Mouse (Mus musculus): ENCODE measurements around the gene Lrig1. TPM values are rescaled to one million over a fixed set of nuclear protein-coding genes. Genes with fewer than 3 reads are reported as not detected.

The Lrig1 gene
- polyA plus RNA-seq, 1 experiment from 2014 or later: 11.8 TPM

DNA sequence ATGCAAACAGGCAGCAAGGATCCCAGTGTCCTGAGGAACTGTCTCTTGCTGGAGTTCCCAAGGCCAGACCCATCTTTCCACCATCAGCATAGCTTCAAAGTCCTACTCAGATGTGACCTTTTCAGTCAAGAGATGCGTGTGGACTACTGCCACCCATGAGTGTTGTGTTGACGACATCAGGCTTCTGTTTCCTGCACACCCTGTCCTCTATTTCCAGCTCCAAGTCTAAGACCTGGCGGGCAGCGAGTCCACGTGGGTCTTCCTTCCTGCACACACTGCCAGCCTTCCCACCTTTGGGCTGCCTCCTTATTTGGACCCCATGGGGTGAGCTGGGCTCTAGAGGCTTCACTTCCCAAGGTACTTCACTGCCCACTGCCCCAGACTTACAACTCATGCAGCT is 75.4 kb downstream of the Lrig1 start:
- Histone ChIP-seq H3K4me2 (ENCODE audit: low read depth, low read length) (no peak overlapping the region), H3K4me1 (ENCODE audit: control insufficient read depth, insufficient read depth, low read length) (peaks cover 6% of the 10 kb centered on the region), H3K9me3 (ENCODE audit: control insufficient read depth, low read length) (no peaks in the 10 kb centered on the region), H3K36me3 (ENCODE audit: control insufficient read depth, insufficient read depth, low read length) (peaks cover 5% of the 10 kb centered on the region; the same call in 1 of the 2 replicates), H3K27me3 (replicated peaks; ENCODE audit: control insufficient read depth, insufficient read depth, low read length) (no peaks in the 10 kb centered on the region), H3K4me3 (ENCODE audit: low read length) (no peak overlapping the region), H3K27ac (ENCODE audit: low read length) (no peak overlapping the region), H3K9ac (ENCODE audit: low read depth, low read length) (no peak overlapping the region)
- WGBS: 85% methylated on average over 5 of the region's 5 CpGs
- no peak for ATAC-seq

GRCm38 (mm10) chr6:94622983-94623382 is 77.0 kb downstream of the Lrig1 start:
- H3K4me3 ChIP-seq (ENCODE audit: low read length): no peak overlapping the region
- no peak overlapping the region for H3K4me2 ChIP-seq (ENCODE audit: low read depth, low read length)
- H3K9ac ChIP-seq (ENCODE audit: low read depth, low read length): no peak overlapping the region
- H3K9me3 ChIP-seq (ENCODE audit: control insufficient read depth, low read length): no peaks in the 10 kb centered on the region
- no peaks in the 10 kb centered on the region for H3K27me3 ChIP-seq (replicated peaks; ENCODE audit: control insufficient read depth, insufficient read depth, low read length)
- WGBS: 79% methylated on average over 4 of the region's 4 CpGs
- H3K27ac ChIP-seq (ENCODE audit: low read length): no peak overlapping the region
- peak; percentile 69 for ATAC-seq
- H3K4me1 ChIP-seq (ENCODE audit: control insufficient read depth, insufficient read depth, low read length): no peaks in the 10 kb centered on the region
- peaks cover 11% of the 10 kb centered on the region for H3K36me3 ChIP-seq (ENCODE audit: control insufficient read depth, insufficient read depth, low read length)

DNA sequence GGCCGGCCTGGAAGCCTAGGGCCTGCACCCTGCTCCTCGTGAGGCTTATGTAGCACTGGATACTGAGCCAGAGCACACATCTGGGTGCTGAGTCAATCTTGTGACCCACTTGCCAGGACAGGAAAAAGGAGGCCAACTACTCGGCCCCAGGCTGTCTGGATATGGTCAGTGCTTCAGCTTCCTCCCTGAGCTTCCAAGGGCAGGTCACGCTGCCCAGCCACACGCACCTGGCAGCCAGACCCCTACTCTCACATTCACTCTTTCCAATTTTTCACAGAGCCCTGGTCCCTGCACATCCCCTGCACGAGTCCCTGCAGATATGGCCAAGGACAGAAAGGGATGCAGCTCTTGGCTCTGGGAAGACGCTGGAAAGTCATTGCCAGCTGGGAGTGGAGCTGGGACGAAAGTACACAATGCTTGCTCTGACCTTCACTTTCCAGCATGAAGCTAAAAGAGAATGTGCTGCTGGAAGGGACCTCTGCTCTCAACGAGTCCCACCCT is 79.1 kb downstream of the Lrig1 start:
- H3K27me3 ChIP-seq (replicated peaks; ENCODE audit: control insufficient read depth, insufficient read depth, low read length): no peaks in the 10 kb centered on the region
- H3K9me3 ChIP-seq (ENCODE audit: control insufficient read depth, low read length): no peaks in the 10 kb centered on the region
- H3K4me1 ChIP-seq (ENCODE audit: control insufficient read depth, insufficient read depth, low read length): no peaks in the 10 kb centered on the region
- ATAC-seq: no peak
- H3K9ac ChIP-seq (ENCODE audit: low read depth, low read length): no peak overlapping the region
- no peak overlapping the region for H3K4me3 ChIP-seq (ENCODE audit: low read length)
- H3K36me3 ChIP-seq (ENCODE audit: control insufficient read depth, insufficient read depth, low read length): peaks cover 11% of the 10 kb centered on the region
- WGBS: 75% methylated on average over 9 of the region's 9 CpGs
- no peak overlapping the region for H3K4me2 ChIP-seq (ENCODE audit: low read depth, low read length)
- H3K27ac ChIP-seq (ENCODE audit: low read length): no peak overlapping the region

DNA sequence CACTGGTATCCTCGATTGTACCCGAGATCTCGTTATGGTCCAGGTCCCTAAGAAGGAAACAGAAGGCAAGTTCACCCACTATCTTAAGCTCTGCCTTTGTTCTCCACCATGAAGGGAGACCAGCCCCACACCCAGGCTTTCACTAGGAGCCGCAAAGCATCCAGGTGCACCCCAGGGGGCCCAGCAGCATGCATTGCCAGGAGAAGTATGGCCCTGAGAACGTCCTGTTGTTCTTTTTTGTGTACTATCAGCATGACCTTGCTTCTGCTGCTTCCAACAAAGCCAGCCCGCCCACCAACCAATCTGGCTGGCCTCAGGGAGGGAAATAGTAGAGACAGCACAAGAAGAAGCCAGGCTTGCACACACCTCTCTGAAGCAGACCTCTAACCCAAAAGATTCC is 79.7 kb downstream of the Lrig1 start:
- no peaks in the 10 kb centered on the region for H3K4me1 ChIP-seq (ENCODE audit: control insufficient read depth, insufficient read depth, low read length)
- H3K36me3 ChIP-seq (ENCODE audit: control insufficient read depth, insufficient read depth, low read length): peaks cover 11% of the 10 kb centered on the region
- no peaks in the 10 kb centered on the region for H3K27me3 ChIP-seq (replicated peaks; ENCODE audit: control insufficient read depth, insufficient read depth, low read length)
- H3K27ac ChIP-seq (ENCODE audit: low read length): no peak overlapping the region
- H3K4me3 ChIP-seq (ENCODE audit: low read length): no peak overlapping the region
- H3K9ac ChIP-seq (ENCODE audit: low read depth, low read length): no peak overlapping the region
- 81% methylated on average over 6 of the region's 6 CpGs for WGBS
- ATAC-seq: no peak
- H3K9me3 ChIP-seq (ENCODE audit: control insufficient read depth, low read length): no peaks in the 10 kb centered on the region
- H3K4me2 ChIP-seq (ENCODE audit: low read depth, low read length): no peak overlapping the region

GRCm38 (mm10) chr6:94618671-94619070 is 81.3 kb downstream of the Lrig1 start:
- peaks cover 17% of the 10 kb centered on the region for H3K36me3 ChIP-seq (ENCODE audit: control insufficient read depth, insufficient read depth, low read length)

GRCm38 (mm10) chr6:94615936-94616335 is 84.0 kb downstream of the Lrig1 start:
- no peak overlapping the region for H3K4me2 ChIP-seq (ENCODE audit: low read depth, low read length)
- no peak overlapping the region for H3K9ac ChIP-seq (ENCODE audit: low read depth, low read length)
- no peaks in the 10 kb centered on the region for H3K27me3 ChIP-seq (replicated peaks; ENCODE audit: control insufficient read depth, insufficient read depth, low read length)
- WGBS: 75% methylated on average over 4 of the region's 4 CpGs
- no peak overlapping the region for H3K4me3 ChIP-seq (ENCODE audit: low read length)
- no peak for ATAC-seq
- H3K27ac ChIP-seq (ENCODE audit: low read length): no peak overlapping the region
- no peaks in the 10 kb centered on the region for H3K4me1 ChIP-seq (ENCODE audit: control insufficient read depth, insufficient read depth, low read length)
- H3K9me3 ChIP-seq (ENCODE audit: control insufficient read depth, low read length): no peaks in the 10 kb centered on the region
- H3K36me3 ChIP-seq (ENCODE audit: control insufficient read depth, insufficient read depth, low read length): peaks cover 19% of the 10 kb centered on the region

More at GRCm38 (mm10) chr6:94618671-94619070, 81.3 kb downstream of the Lrig1 start:
- H3K27me3 ChIP-seq (replicated peaks; ENCODE audit: control insufficient read depth, insufficient read depth, low read length): no peaks in the 10 kb centered on the region
- no peak overlapping the region for H3K4me2 ChIP-seq (ENCODE audit: low read depth, low read length)
- H3K9me3 ChIP-seq (ENCODE audit: control insufficient read depth, low read length): no peaks in the 10 kb centered on the region
- H3K27ac ChIP-seq (ENCODE audit: low read length): no peak overlapping the region
- no peaks in the 10 kb centered on the region for H3K4me1 ChIP-seq (ENCODE audit: control insufficient read depth, insufficient read depth, low read length)
- no peak overlapping the region for H3K9ac ChIP-seq (ENCODE audit: low read depth, low read length)
- WGBS: 79% methylated on average over 5 of the region's 5 CpGs
- H3K4me3 ChIP-seq (ENCODE audit: low read length): no peak overlapping the region
- ATAC-seq: no peak

- no peak overlapping the region for H3K4me3 ChIP-seq (ENCODE audit: low read length)
- H3K27ac ChIP-seq (ENCODE audit: low read length): no peak overlapping the region
- H3K4me2 ChIP-seq (ENCODE audit: low read depth, low read length): no peak overlapping the region
- H3K9ac ChIP-seq (ENCODE audit: low read depth, low read length): no peak overlapping the region
- no peaks in the 10 kb centered on the region for H3K9me3 ChIP-seq (ENCODE audit: control insufficient read depth, low read length)
- no peak for ATAC-seq
- WGBS: 80% methylated on average over 6 of the region's 6 CpGs
- H3K36me3 ChIP-seq (ENCODE audit: control insufficient read depth, insufficient read depth, low read length): peaks cover 16% of the 10 kb centered on the region
- H3K27me3 ChIP-seq (replicated peaks; ENCODE audit: control insufficient read depth, insufficient read depth, low read length): no peaks in the 10 kb centered on the region
- H3K4me1 ChIP-seq (ENCODE audit: control insufficient read depth, insufficient read depth, low read length): no peaks in the 10 kb centered on the region
These were observed 85.6 kb downstream of the Lrig1 start for GRCm38 (mm10) chr6:94614346-94614745.

GRCm38 (mm10) chr6:94613235-94613895 is 86.6 kb downstream of the Lrig1 start:
- no peaks in the 10 kb centered on the region for H3K4me1 ChIP-seq (ENCODE audit: control insufficient read depth, insufficient read depth, low read length)
- no peak overlapping the region for H3K9ac ChIP-seq (ENCODE audit: low read depth, low read length)
- H3K4me3 ChIP-seq (ENCODE audit: low read length): no peak overlapping the region
- ATAC-seq: no peak
- peaks cover 12% of the 10 kb centered on the region for H3K36me3 ChIP-seq (ENCODE audit: control insufficient read depth, insufficient read depth, low read length)
- no peaks in the 10 kb centered on the region for H3K9me3 ChIP-seq (ENCODE audit: control insufficient read depth, low read length)
- WGBS: 79% methylated on average over 6 of the region's 6 CpGs
- H3K27me3 ChIP-seq (replicated peaks; ENCODE audit: control insufficient read depth, insufficient read depth, low read length): no peaks in the 10 kb centered on the region
- H3K4me2 ChIP-seq (ENCODE audit: low read depth, low read length): no peak overlapping the region
- H3K27ac ChIP-seq (ENCODE audit: low read length): no peak overlapping the region

DNA sequence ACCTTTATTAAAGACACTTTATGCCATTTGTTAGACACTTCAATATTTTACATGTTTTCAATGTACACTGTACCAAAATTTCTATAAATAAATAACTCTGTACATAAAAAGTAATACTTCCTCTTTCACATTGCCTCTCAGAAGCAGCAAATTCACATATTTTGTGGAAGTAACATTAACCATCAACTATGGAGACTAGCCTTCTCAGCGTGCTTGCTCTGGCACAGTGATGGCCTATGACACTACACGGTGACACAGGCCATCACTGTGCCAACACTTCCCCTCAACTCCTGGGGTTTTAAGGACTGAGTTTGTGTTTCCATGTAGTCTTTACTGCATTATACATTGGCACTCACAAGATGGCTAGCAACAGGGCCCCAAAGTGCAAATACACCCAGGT is 95.4 kb downstream of the Lrig1 start:
- Histone ChIP-seq H3K27me3 (replicated peaks; ENCODE audit: control insufficient read depth, insufficient read depth, low read length) (no peaks in the 10 kb centered on the region), H3K4me1 (ENCODE audit: control insufficient read depth, insufficient read depth, low read length) (no peaks in the 10 kb centered on the region), H3K27ac (ENCODE audit: low read length) (no peak overlapping the region), H3K9me3 (ENCODE audit: control insufficient read depth, low read length) (no peaks in the 10 kb centered on the region), H3K4me2 (ENCODE audit: low read depth, low read length) (no peak overlapping the region), H3K9ac (ENCODE audit: low read depth, low read length) (no peak overlapping the region), H3K36me3 (ENCODE audit: control insufficient read depth, insufficient read depth, low read length) (peaks cover 10% of the 10 kb centered on the region), H3K4me3 (ENCODE audit: low read length) (no peak overlapping the region)
- 91% methylated on average over 2 of the region's 2 CpGs for WGBS
- ATAC-seq: no peak

- peaks cover 10% of the 10 kb centered on the region for H3K36me3 ChIP-seq (ENCODE audit: control insufficient read depth, insufficient read depth, low read length)
- 68% methylated on average over 3 of the region's 3 CpGs for WGBS
- no peaks in the 10 kb centered on the region for H3K4me1 ChIP-seq (ENCODE audit: control insufficient read depth, insufficient read depth, low read length)
- no peak overlapping the region for H3K4me2 ChIP-seq (ENCODE audit: low read depth, low read length)
- H3K27me3 ChIP-seq (replicated peaks; ENCODE audit: control insufficient read depth, insufficient read depth, low read length): no peaks in the 10 kb centered on the region
- H3K4me3 ChIP-seq (ENCODE audit: low read length): no peak overlapping the region
- no peak overlapping the region for H3K9ac ChIP-seq (ENCODE audit: low read depth, low read length)
- no peak overlapping the region for H3K27ac ChIP-seq (ENCODE audit: low read length)
- ATAC-seq: no peak
- H3K9me3 ChIP-seq (ENCODE audit: control insufficient read depth, low read length): no peaks in the 10 kb centered on the region
These were observed 95.9 kb downstream of the Lrig1 start for GRCm38 (mm10) chr6:94604072-94604471.
